Mouse (Mus musculus) ES-E14 (cell line): ENCODE measurements at regions not wholly inside any gene's neighbourhood (a gene's known extent, or its start where the extent isn't known, plus 50 kb on each side); places are given as distances from the start of the nearest gene placed in this dataset.

Experiments used
- DNase-seq: peaks from one replicate; pipeline ENCODE4 v3.0.0-alpha.2; 2013; ENCODE audit warnings: low read depth, low spot score
- H3K27ac ChIP-seq: 2 replicates; pipeline ENCODE4 v1.5.1; 2012; ENCODE audit warnings: low read depth, mild to moderate bottlenecking, low read length, moderate library complexity, mixed read lengths; ENCODE audit not compliant: poor library complexity, insufficient read depth, severe bottlenecking
- H3K36me3 ChIP-seq: 2 replicates; pipeline ENCODE4 v1.6.1; 2012; ENCODE audit warnings: mild to moderate bottlenecking, low read length, moderate library complexity, mixed read lengths; ENCODE audit not compliant: control insufficient read depth, poor library complexity, insufficient read depth, severe bottlenecking
- H3K4me1 ChIP-seq, 2 experiments: fragments of 150-350 bp in 1 of 2; sonication (generic) in 1 of 2; 2 replicates each; pipeline ENCODE4 v1.6.1; 2012; ENCODE audit warnings: low read length in 2 of 2, mild to moderate bottlenecking in 1 of 2, mixed read lengths in 1 of 2; ENCODE audit not compliant: control insufficient read depth in 2 of 2, insufficient read depth in 2 of 2, poor library complexity in 1 of 2
- H3K4me3 ChIP-seq, 2 experiments: fragments of 150-350 bp in 1 of 2; sonication (generic) in 1 of 2; 2 replicates each; pipeline ENCODE4 v1.5.1; 2012; ENCODE audit warnings: low read length in 2 of 2, low read depth in 1 of 2, mild to moderate bottlenecking in 1 of 2, mixed read lengths in 1 of 2; ENCODE audit not compliant: insufficient read depth in 1 of 2, poor library complexity in 1 of 2, severe bottlenecking in 1 of 2
- H3K9ac ChIP-seq: 2 replicates; pipeline ENCODE4 v1.6.1; 2012; ENCODE audit warnings: low read depth, mild to moderate bottlenecking, low read length, mixed read lengths; ENCODE audit not compliant: poor library complexity, insufficient read depth, severe bottlenecking
- H3K9me3 ChIP-seq: fragments of 150-350 bp; sonication (generic); 2 replicates; pipeline ENCODE4 v1.6.1; 2012; ENCODE audit warnings: low read depth, mild to moderate bottlenecking, low read length; ENCODE audit not compliant: control insufficient read depth, insufficient read depth
- CHD2 ChIP-seq: IDR thresholded peaks from 2 replicates; pipeline ENCODE4 v1.6.1; 2014; ENCODE audit warnings: mild to moderate bottlenecking, low read depth, low read length, inconsistent platforms
- HCFC1 ChIP-seq: IDR thresholded peaks from 2 replicates; pipeline ENCODE4 v1.6.1; 2012; ENCODE audit warnings: low read length, inconsistent platforms, borderline replicate concordance; ENCODE audit not compliant: insufficient read depth
- MAFK ChIP-seq: IDR thresholded peaks from 2 replicates; pipeline ENCODE4 v1.6.1; 2014; ENCODE audit warnings: mild to moderate bottlenecking, low read depth, low read length, inconsistent platforms; ENCODE audit not compliant: insufficient read depth
- ZC3H11A ChIP-seq: IDR thresholded peaks from 2 replicates; pipeline ENCODE4 v1.6.1; 2012; ENCODE audit warnings: low read depth, mild to moderate bottlenecking, inconsistent platforms, low read length, borderline replicate concordance
- ZNF384 ChIP-seq: IDR thresholded peaks from 2 replicates; pipeline ENCODE4 v1.6.1; 2012; ENCODE audit warnings: low read depth, low read length, inconsistent platforms
- in situ Hi-C, 2 experiments: fragments of 600-800 bp; cut with MboI; formaldehyde crosslinking; loops; one replicate each; pipeline ENCODE4 v1.15.1; 2025; ENCODE audit warnings: low sequenced_read_pairs in 2 of 2, inconsistent platforms in 1 of 2; ENCODE audit not compliant: unreplicated experiment in 2 of 2

- in situ Hi-C loops = no loop called here
- peak; percentile 24 for DNase-seq
- Histone ChIP-seq H3K4me3 (no peak overlapping the region), H3K9me3 (no peaks in the 10 kb centered on the region), H3K36me3 (no peaks in the 10 kb centered on the region), H3K27ac (no peak overlapping the region), H3K4me1 (peaks cover 0 to 2% of the 10 kb centered on the region in 2 experiments; a peak in 1 of 4 replicates), H3K9ac (no peak overlapping the region)
- TF ChIP-seq MAFK = no peak
Observed at GRCm38 (mm10) chr13:44182544-44183191, 398.1 kb downstream of the Cd83 start.

GRCm38 (mm10) chr13:44195365-44195764 lies 410.8 kb downstream of the Cd83 start:
- H3K36me3 ChIP-seq = no peaks in the 10 kb centered on the region
- H3K9me3 ChIP-seq = no peaks in the 10 kb centered on the region
- DNase-seq = no peak
- no peak overlapping the region for H3K9ac ChIP-seq
- H3K4me3 ChIP-seq = no peak overlapping the region
- no peak overlapping the region for H3K27ac ChIP-seq
- in situ Hi-C loops = no loop called here
- TF ChIP-seq HCFC1 (no peak), CHD2 (no peak), ZC3H11A (no peak), ZNF384 (no peak)
- no peaks in the 10 kb centered on the region for H3K4me1 ChIP-seq

GRCm38 (mm10) chr13:44206042-44206441 lies 421.5 kb downstream of the Cd83 start:
- Histone ChIP-seq H3K27ac (no peak overlapping the region), H3K36me3 (no peaks in the 10 kb centered on the region), H3K9ac (no peak overlapping the region), H3K4me3 (no peak overlapping the region), H3K9me3 (no peaks in the 10 kb centered on the region), H3K4me1 (peaks cover 0 to 4% of the 10 kb centered on the region in 2 experiments; a peak in 1 of 4 replicates)
- in situ Hi-C loops = no loop called here
- TF ChIP-seq MAFK = no peak
- no peak for TF ChIP-seq ZNF384
- no peak for TF ChIP-seq ZC3H11A
- no peak for TF ChIP-seq HCFC1
- TF ChIP-seq CHD2 = no peak
- DNase-seq = no peak

GRCm38 (mm10) chr13:44206448-44206847 lies 421.9 kb downstream of the Cd83 start:
- Histone ChIP-seq H3K36me3 (no peaks in the 10 kb centered on the region), H3K4me3 (no peak overlapping the region), H3K27ac (no peak overlapping the region), H3K9ac (no peak overlapping the region), H3K9me3 (no peaks in the 10 kb centered on the region), H3K4me1 (peaks cover 0 to 4% of the 10 kb centered on the region in 2 experiments; a peak in 1 of 4 replicates)
- DNase-seq = no peak
- in situ Hi-C loops = no loop called here
- TF ChIP-seq MAFK (no peak), ZNF384 (no peak), ZC3H11A (no peak), CHD2 (no peak), HCFC1 (no peak)

GRCm38 (mm10) chr13:44207400-44208005 lies 422.9 kb downstream of the Cd83 start:
- H3K36me3 ChIP-seq = no peaks in the 10 kb centered on the region
- H3K9ac ChIP-seq = no peak overlapping the region
- TF ChIP-seq ZC3H11A = 0 out of 2 replicates have a peak, but pooled peaks have one; percentile 7
- TF ChIP-seq CHD2 = no peak
- no peak overlapping the region for H3K27ac ChIP-seq
- no peak overlapping the region for H3K4me3 ChIP-seq
- peaks cover 0 to 4% of the 10 kb centered on the region in 2 experiments; a peak in 1 of 4 replicates for H3K4me1 ChIP-seq
- DNase-seq = no peak
- in situ Hi-C loops = no loop called here
- no peaks in the 10 kb centered on the region for H3K9me3 ChIP-seq
